Mouse (Mus musculus) embryonic facial prominence, embryonic 15.5 days (tissue): ENCODE measurements at regions not wholly inside any gene's neighbourhood (a gene's known extent, or its start where the extent isn't known, plus 50 kb on each side); places are given as distances from the start of the nearest gene placed in this dataset.

ENCODE experiments used
- ATAC-seq: fragments of 200-750 bp; cut with Nextera tagmentation; 2 replicates; pipeline ENCODE4 v1.8.0; 2017; ENCODE audit warnings: low read depth, moderate TSS enrichment; ENCODE audit not compliant: insufficient number of reproducible peaks, low FRiP score, low TSS enrichment
- H3K27ac ChIP-seq: fragments of 300-500 bp; sonication (generic); replicated peaks from 2 replicates; pipeline ENCODE4 v1.5.1; 2015; ENCODE audit warnings: mild to moderate bottlenecking, inconsistent platforms
- H3K27me3 ChIP-seq: fragments of 300-500 bp; sonication (generic); 2 replicates; pipeline ENCODE4 v1.6.1; 2015; ENCODE audit warnings: inconsistent platforms
- H3K36me3 ChIP-seq: fragments of 300-500 bp; sonication (generic); 2 replicates; pipeline ENCODE4 v1.6.1; 2015; ENCODE audit warnings: mild to moderate bottlenecking, inconsistent platforms
- H3K4me1 ChIP-seq: fragments of 300-500 bp; sonication (generic); 2 replicates; pipeline ENCODE4 v1.6.1; 2015; ENCODE audit warnings: inconsistent platforms
- H3K4me2 ChIP-seq: fragments of 300-500 bp; sonication (generic); replicated peaks from 2 replicates; pipeline ENCODE4 v1.6.1; 2015; ENCODE audit warnings: mild to moderate bottlenecking, inconsistent platforms
- H3K4me3 ChIP-seq: fragments of 300-500 bp; sonication (generic); replicated peaks from 2 replicates; pipeline ENCODE4 v1.5.1; 2015; ENCODE audit warnings: mild to moderate bottlenecking, inconsistent platforms
- H3K9ac ChIP-seq: fragments of 300-500 bp; sonication (generic); 2 replicates; pipeline ENCODE4 v1.6.1; 2015; ENCODE audit warnings: inconsistent platforms
- H3K9me3 ChIP-seq: fragments of 300-500 bp; sonication (generic); replicated peaks from 2 replicates; pipeline ENCODE4 v1.6.1; 2016; ENCODE audit warnings: inconsistent platforms
- WGBS: fragments of 180-500 bp; shearing (Covaris S2); methylation state at CpG from one replicate; pipeline ENCODE4 v1.1.7; 2015; 5-methylcytosine and 5-hydroxymethylcytosine counted together

GRCm38 (mm10) chr2:128304063-128304712, 178.3 kb downstream of the Bcl2l11 start:
- Histone ChIP-seq H3K9me3 (no peaks in the 10 kb centered on the region), H3K36me3 (no peaks in the 10 kb centered on the region), H3K27ac (no peak overlapping the region), H3K9ac (no peak overlapping the region), H3K4me3 (no peak overlapping the region), H3K4me1 (peaks cover 5% of the 10 kb centered on the region; the same call in 1 of the 2 replicates), H3K4me2 (no peak overlapping the region), H3K27me3 (no peaks in the 10 kb centered on the region)
- no peak for ATAC-seq
- WGBS = 26% methylated on average over 12 of the region's 12 CpGs

- Histone ChIP-seq H3K27ac (no peak overlapping the region), H3K9me3 (no peaks in the 10 kb centered on the region), H3K4me3 (no peak overlapping the region), H3K4me1 (peaks cover 20% of the 10 kb centered on the region), H3K9ac (no peak overlapping the region), H3K4me2 (no peak overlapping the region), H3K27me3 (no peaks in the 10 kb centered on the region), H3K36me3 (no peaks in the 10 kb centered on the region)
- 40% methylated on average over 6 of the region's 6 CpGs for WGBS
- no peak for ATAC-seq
Measured at GRCm38 (mm10) chr2:128306693-128307092, 180.9 kb downstream of the Bcl2l11 start.

GRCm38 (mm10) chr2:128309541-128310030, 183.7 kb downstream of the Bcl2l11 start:
- Histone ChIP-seq H3K9ac (no peak overlapping the region), H3K27me3 (no peaks in the 10 kb centered on the region), H3K4me3 (no peak overlapping the region), H3K27ac (peak overlapping the region; percentile 68), H3K4me2 (no peak overlapping the region; the same call in 1 of the 2 replicates), H3K4me1 (peaks cover 35% of the 10 kb centered on the region), H3K9me3 (no peaks in the 10 kb centered on the region), H3K36me3 (no peaks in the 10 kb centered on the region)
- no peak for ATAC-seq
- 29% methylated on average over 10 of the region's 10 CpGs for WGBS

- Histone ChIP-seq H3K4me2 (no peak overlapping the region; the same call in 1 of the 2 replicates), H3K4me3 (no peak overlapping the region), H3K36me3 (no peaks in the 10 kb centered on the region), H3K27ac (peak overlapping the region; percentile 68), H3K27me3 (no peaks in the 10 kb centered on the region), H3K4me1 (peaks cover 35% of the 10 kb centered on the region), H3K9me3 (no peaks in the 10 kb centered on the region), H3K9ac (no peak overlapping the region)
- WGBS = 14% methylated on average over 5 of the region's 5 CpGs
- no peak for ATAC-seq
Measured at GRCm38 (mm10) chr2:128310081-128310480, 184.2 kb downstream of the Bcl2l11 start.

- Histone ChIP-seq H3K4me3 (peak overlapping the region; percentile 25), H3K4me2 (peak overlapping the region; percentile 44), H3K9ac (no peak overlapping the region), H3K27me3 (no peaks in the 10 kb centered on the region), H3K36me3 (no peaks in the 10 kb centered on the region), H3K27ac (0 out of 2 replicates have a peak overlapping the region, but pooled peaks have one; percentile 11), H3K4me1 (peaks cover 35% of the 10 kb centered on the region), H3K9me3 (no peaks in the 10 kb centered on the region)
- under 1% methylated on average over 14 of the region's 14 CpGs for WGBS
- ATAC-seq = peak; percentile 77
Measured at GRCm38 (mm10) chr2:128312084-128312594, 186.3 kb downstream of the Bcl2l11 start.

GRCm38 (mm10) chr2:128312659-128313581, 187.1 kb downstream of the Bcl2l11 start:
- Histone ChIP-seq H3K4me3 (no peak overlapping the region), H3K4me1 (peaks cover 35% of the 10 kb centered on the region), H3K9me3 (no peaks in the 10 kb centered on the region), H3K4me2 (peak overlapping the region; percentile 44), H3K36me3 (no peaks in the 10 kb centered on the region), H3K27ac (peak overlapping the region; percentile 65), H3K9ac (no peak overlapping the region), H3K27me3 (no peaks in the 10 kb centered on the region)
- 56% methylated on average over 12 of the region's 12 CpGs for WGBS
- ATAC-seq = peak; percentile 75

GRCm38 (mm10) chr2:128313582-128313918, 187.7 kb downstream of the Bcl2l11 start:
- H3K36me3 ChIP-seq = no peaks in the 10 kb centered on the region
- no peak for ATAC-seq
- no peak overlapping the region for H3K4me2 ChIP-seq
- H3K4me1 ChIP-seq = peaks cover 35% of the 10 kb centered on the region
- no peaks in the 10 kb centered on the region for H3K27me3 ChIP-seq
- H3K9ac ChIP-seq = no peak overlapping the region
- H3K27ac ChIP-seq = no peak overlapping the region
- no peak overlapping the region for H3K4me3 ChIP-seq
- WGBS = 47% methylated on average over 2 of the region's 2 CpGs
- no peaks in the 10 kb centered on the region for H3K9me3 ChIP-seq

GRCm38 (mm10) chr2:128313948-128314347, 188.1 kb downstream of the Bcl2l11 start:
- Histone ChIP-seq H3K9me3 (no peaks in the 10 kb centered on the region), H3K4me1 (peaks cover 35% of the 10 kb centered on the region), H3K9ac (no peak overlapping the region), H3K4me2 (no peak overlapping the region), H3K36me3 (no peaks in the 10 kb centered on the region), H3K27ac (no peak overlapping the region), H3K4me3 (no peak overlapping the region), H3K27me3 (no peaks in the 10 kb centered on the region)
- 56% methylated on average over 1 of the region's 1 CpGs for WGBS
- ATAC-seq = no peak

- Histone ChIP-seq H3K9me3 (no peaks in the 10 kb centered on the region), H3K9ac (no peak overlapping the region), H3K4me1 (peaks cover 18% of the 10 kb centered on the region), H3K27me3 (no peaks in the 10 kb centered on the region), H3K27ac (no peak overlapping the region), H3K4me2 (no peak overlapping the region), H3K4me3 (no peak overlapping the region), H3K36me3 (no peaks in the 10 kb centered on the region)
- ATAC-seq = no peak
- 87% methylated on average over 2 of the region's 2 CpGs for WGBS
Measured at GRCm38 (mm10) chr2:128316516-128316915, 190.7 kb downstream of the Bcl2l11 start.

- 73% methylated on average over 4 of the region's 4 CpGs for WGBS
- Histone ChIP-seq H3K9me3 (no peaks in the 10 kb centered on the region), H3K27me3 (no peaks in the 10 kb centered on the region), H3K4me3 (no peak overlapping the region), H3K27ac (no peak overlapping the region), H3K4me2 (no peak overlapping the region), H3K36me3 (no peaks in the 10 kb centered on the region), H3K4me1 (peaks cover 4% of the 10 kb centered on the region), H3K9ac (no peak overlapping the region)
- no peak for ATAC-seq
Measured at GRCm38 (mm10) chr2:128318266-128318665, 192.4 kb downstream of the Bcl2l11 start.

GRCm38 (mm10) chr2:128318956-128319355, 193.1 kb downstream of the Bcl2l11 start:
- H3K4me1 ChIP-seq = peaks cover 3% of the 10 kb centered on the region
- H3K9me3 ChIP-seq = no peaks in the 10 kb centered on the region
- WGBS = 37% methylated on average over 5 of the region's 5 CpGs
- no peak overlapping the region for H3K9ac ChIP-seq
- no peak overlapping the region for H3K4me2 ChIP-seq
- H3K4me3 ChIP-seq = no peak overlapping the region
- no peaks in the 10 kb centered on the region for H3K27me3 ChIP-seq
- no peaks in the 10 kb centered on the region for H3K36me3 ChIP-seq
- H3K27ac ChIP-seq = no peak overlapping the region
- no peak for ATAC-seq
